Mouse (Mus musculus): Measurements from ENCODE around the gene Mcm10. TPM values are rescaled to one million over a fixed set of nuclear protein-coding genes. Genes with fewer than 3 reads are reported as not detected.

The Mcm10 gene
- polyA plus RNA-seq, 1 experiment from 2014 or later, result 2.1 TPM

DNA sequence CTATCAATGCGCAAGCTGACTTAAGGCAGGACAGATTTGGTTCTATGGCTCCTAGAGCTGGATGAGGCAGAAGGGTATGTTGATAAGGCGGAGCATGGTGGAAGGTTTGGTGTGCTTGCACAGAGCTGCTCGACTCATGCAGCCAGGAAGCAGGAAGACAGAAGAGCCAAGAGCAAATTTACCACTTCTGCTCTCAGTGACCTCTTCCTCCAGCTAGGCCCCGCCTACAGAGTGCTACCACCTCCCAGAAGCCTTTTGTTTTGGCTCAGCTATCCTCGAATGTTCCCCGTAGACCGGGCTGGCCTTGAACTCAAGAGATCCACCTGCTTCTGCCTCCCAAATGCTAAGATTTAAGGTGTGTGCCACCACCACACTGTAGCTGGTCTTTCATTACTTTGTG is 2.0 kb upstream of the Mcm10 start:
- H3K27ac ChIP-seq (ENCODE audit: low read length), result no peak overlapping the region
- no peak overlapping the region for H3K4me3 ChIP-seq (ENCODE audit: low read depth, low read length)
- H3K9ac ChIP-seq (replicated peaks; ENCODE audit: low read depth), result no peak overlapping the region
- no peak overlapping the region for H3K4me2 ChIP-seq (replicated peaks; ENCODE audit: low read depth, low read length)
- H3K36me3 ChIP-seq (ENCODE audit: insufficient read depth, low read length), result no peaks in the 10 kb centered on the region
- ATAC-seq (no peak), DNase-seq (ENCODE audit: low spot score) (no peak)
- WGBS, result 66% methylated on average over 7 of the region's 7 CpGs
- H3K4me1 ChIP-seq (ENCODE audit: insufficient read depth, low read depth, low read length), result 0 out of 2 replicates have a peak, but pooled peaks cover 4% of the 10 kb centered on the region
- TF ChIP-seq CTCF (IDR thresholded peaks at IDR 0.05), result no peak
- TF ChIP-seq EP300 (IDR thresholded peaks at IDR 0.05), result no peak
- H3K27me3 ChIP-seq (replicated peaks; ENCODE audit: insufficient read depth, low read length), result no peaks in the 10 kb centered on the region
- no peaks in the 10 kb centered on the region for H3K9me3 ChIP-seq (ENCODE audit: low read length)

DNA sequence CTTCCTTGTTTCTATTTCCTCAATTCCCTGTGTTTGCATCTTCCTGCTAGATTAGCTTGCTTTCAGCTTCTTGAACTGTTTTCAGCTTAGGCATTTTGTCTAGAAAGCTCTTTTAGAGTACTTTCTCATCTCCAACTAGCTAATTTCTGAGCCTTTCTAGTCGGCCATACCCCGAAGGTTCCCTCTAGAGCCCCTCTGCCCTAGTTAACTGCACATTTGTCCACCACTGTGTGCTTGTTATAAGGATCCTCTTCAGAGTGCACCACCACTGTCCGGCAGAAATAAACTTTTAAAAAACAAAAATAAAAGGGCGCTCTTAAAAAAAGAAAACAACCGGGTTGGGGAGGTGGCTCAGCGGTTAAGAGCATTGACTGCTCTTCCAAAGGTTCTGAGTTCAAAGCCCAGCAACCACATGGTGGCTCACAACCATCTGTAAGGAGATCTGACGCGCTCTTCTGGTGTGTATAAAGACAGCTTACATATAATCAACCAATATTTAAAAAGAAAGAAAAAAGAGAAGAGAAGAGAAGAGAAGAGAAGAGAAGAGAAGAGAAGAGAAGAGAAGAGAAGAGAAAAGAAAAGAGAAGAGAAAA is 597 bp downstream of the Mcm10 start:
- Histone ChIP-seq H3K4me1 (ENCODE audit: insufficient read depth, low read depth, low read length) (0 out of 2 replicates have a peak, but pooled peaks cover 4% of the 10 kb centered on the region), H3K27me3 (replicated peaks; ENCODE audit: insufficient read depth, low read length) (no peaks in the 10 kb centered on the region), H3K27ac (ENCODE audit: low read length) (no peak overlapping the region), H3K9ac (replicated peaks; ENCODE audit: low read depth) (no peak overlapping the region), H3K4me3 (ENCODE audit: low read depth, low read length) (peak overlapping the region; percentile 55), H3K4me2 (replicated peaks; ENCODE audit: low read depth, low read length) (peak overlapping the region; percentile 60), H3K9me3 (ENCODE audit: low read length) (no peaks in the 10 kb centered on the region), H3K36me3 (ENCODE audit: insufficient read depth, low read length) (no peaks in the 10 kb centered on the region)
- WGBS, result 6% methylated on average over 8 of the region's 8 CpGs
- no peak for DNase-seq (ENCODE audit: low spot score)
- no peak; the same call in 1 of the 2 replicates for ATAC-seq
- no peak for TF ChIP-seq CTCF (IDR thresholded peaks at IDR 0.05)

DNA sequence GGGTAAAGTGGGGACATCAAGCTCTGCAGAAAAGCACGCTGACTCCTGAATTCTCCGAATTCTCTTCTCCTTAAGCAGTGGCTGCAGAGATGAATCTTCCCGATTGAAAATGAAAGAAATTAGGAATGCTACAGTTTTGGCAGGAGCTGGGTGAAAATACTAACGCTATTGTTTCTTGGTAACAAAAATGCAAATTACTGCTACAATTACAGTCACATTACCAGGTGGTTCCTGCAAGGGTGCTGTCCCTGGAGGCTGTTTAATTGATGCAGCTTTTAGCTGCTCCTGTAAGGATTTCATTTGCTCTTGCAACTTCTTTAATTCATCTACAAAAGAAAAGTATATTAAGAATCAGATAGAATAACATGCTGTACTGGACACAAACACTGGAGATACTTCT is 5.5 kb downstream of the Mcm10 start:
- Histone ChIP-seq H3K4me2 (replicated peaks; ENCODE audit: low read depth, low read length) (no peak overlapping the region), H3K4me3 (ENCODE audit: low read depth, low read length) (no peak overlapping the region), H3K9me3 (ENCODE audit: low read length) (no peaks in the 10 kb centered on the region), H3K36me3 (ENCODE audit: insufficient read depth, low read length) (no peaks in the 10 kb centered on the region), H3K27me3 (replicated peaks; ENCODE audit: insufficient read depth, low read length) (no peaks in the 10 kb centered on the region), H3K9ac (replicated peaks; ENCODE audit: low read depth) (no peak overlapping the region), H3K4me1 (ENCODE audit: insufficient read depth, low read depth, low read length) (0 out of 2 replicates have a peak, but pooled peaks cover 3% of the 10 kb centered on the region), H3K27ac (ENCODE audit: low read length) (no peak overlapping the region)
- 93% methylated on average over 4 of the region's 4 CpGs for WGBS
- TF ChIP-seq EP300 (IDR thresholded peaks at IDR 0.05) (no peak), CTCF (IDR thresholded peaks at IDR 0.05) (no peak)
- ATAC-seq, result no peak
- no peak for DNase-seq (ENCODE audit: low spot score)

- 88% methylated on average over 6 of the region's 6 CpGs for WGBS
- no peaks in the 10 kb centered on the region for H3K27me3 ChIP-seq (replicated peaks; ENCODE audit: insufficient read depth, low read length)
- H3K9ac ChIP-seq (replicated peaks; ENCODE audit: low read depth), result no peak overlapping the region
- no peak overlapping the region for H3K4me3 ChIP-seq (ENCODE audit: low read depth, low read length)
- H3K27ac ChIP-seq (ENCODE audit: low read length), result no peak overlapping the region
- no peaks in the 10 kb centered on the region for H3K4me1 ChIP-seq (ENCODE audit: insufficient read depth, low read depth, low read length)
- H3K4me2 ChIP-seq (replicated peaks; ENCODE audit: low read depth, low read length), result no peak overlapping the region
- ATAC-seq, result no peak
- no peaks in the 10 kb centered on the region for H3K9me3 ChIP-seq (ENCODE audit: low read length)
- H3K36me3 ChIP-seq (ENCODE audit: insufficient read depth, low read length), result 0 out of 2 replicates have a peak, but pooled peaks cover 7% of the 10 kb centered on the region
- no peak for TF ChIP-seq EP300 (IDR thresholded peaks at IDR 0.05)
- no peak for TF ChIP-seq CTCF (IDR thresholded peaks at IDR 0.05)
- DNase-seq (ENCODE audit: low spot score), result no peak
These were observed 11.3 kb downstream of the Mcm10 start for GRCm38 (mm10) chr2:5001266-5001665.

DNA sequence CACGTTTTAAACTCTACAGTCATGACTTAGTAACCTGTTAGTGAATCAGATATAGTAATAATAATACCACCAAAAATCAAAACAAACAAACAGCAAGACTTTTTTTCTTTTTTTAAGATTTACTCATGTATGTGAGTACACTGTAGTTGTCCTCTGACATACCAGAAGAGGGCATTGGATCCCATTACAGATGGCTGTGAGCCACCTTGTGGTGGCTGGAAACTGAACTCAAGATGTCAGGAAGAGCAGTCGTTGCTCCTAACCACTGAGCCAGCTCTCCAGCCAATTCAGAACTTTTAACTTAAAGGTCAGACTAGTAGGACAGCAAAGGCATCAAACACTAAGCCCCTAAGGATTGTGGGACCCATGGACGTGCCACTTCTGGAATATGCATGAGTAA is 13.7 kb downstream of the Mcm10 start:
- 0 out of 2 replicates have a peak, but pooled peaks cover 7% of the 10 kb centered on the region for H3K36me3 ChIP-seq (ENCODE audit: insufficient read depth, low read length)
- H3K4me3 ChIP-seq (ENCODE audit: low read depth, low read length), result no peak overlapping the region
- H3K4me1 ChIP-seq (ENCODE audit: insufficient read depth, low read depth, low read length), result no peaks in the 10 kb centered on the region
- WGBS, result 71% methylated on average over 3 of the region's 3 CpGs
- no peaks in the 10 kb centered on the region for H3K9me3 ChIP-seq (ENCODE audit: low read length)
- no peak overlapping the region for H3K4me2 ChIP-seq (replicated peaks; ENCODE audit: low read depth, low read length)
- DNase-seq (ENCODE audit: low spot score) (no peak), ATAC-seq (no peak)
- H3K27me3 ChIP-seq (replicated peaks; ENCODE audit: insufficient read depth, low read length), result no peaks in the 10 kb centered on the region
- H3K27ac ChIP-seq (ENCODE audit: low read length), result no peak overlapping the region
- H3K9ac ChIP-seq (replicated peaks; ENCODE audit: low read depth), result no peak overlapping the region
- peak; percentile 62 for TF ChIP-seq CTCF (IDR thresholded peaks at IDR 0.05)
- TF ChIP-seq EP300 (IDR thresholded peaks at IDR 0.05), result no peak

DNA sequence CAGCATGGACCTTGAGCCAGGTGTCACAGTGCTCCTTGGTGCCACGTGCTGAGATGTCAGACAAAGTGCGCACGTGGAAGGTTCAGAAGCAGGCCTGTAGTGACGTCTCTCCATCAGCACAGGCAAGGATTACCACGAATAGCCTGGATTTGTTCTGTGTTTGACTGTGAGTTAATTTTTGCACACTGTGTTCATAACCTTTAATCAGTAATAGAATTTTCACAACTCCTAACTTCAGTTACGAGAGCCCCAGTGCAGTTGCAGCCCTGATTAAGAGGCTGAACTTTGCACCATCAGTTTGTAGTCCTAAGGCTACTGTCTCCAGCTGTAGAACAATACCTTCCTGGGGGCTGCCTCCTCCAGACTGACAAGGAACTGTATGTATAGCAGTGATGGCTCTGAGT is 16.2 kb downstream of the Mcm10 start:
- Histone ChIP-seq H3K27me3 (replicated peaks; ENCODE audit: insufficient read depth, low read length) (no peaks in the 10 kb centered on the region), H3K4me1 (ENCODE audit: insufficient read depth, low read depth, low read length) (no peaks in the 10 kb centered on the region), H3K9me3 (ENCODE audit: low read length) (no peaks in the 10 kb centered on the region), H3K4me3 (ENCODE audit: low read depth, low read length) (no peak overlapping the region), H3K4me2 (replicated peaks; ENCODE audit: low read depth, low read length) (no peak overlapping the region), H3K9ac (replicated peaks; ENCODE audit: low read depth) (no peak overlapping the region), H3K36me3 (ENCODE audit: insufficient read depth, low read length) (0 out of 2 replicates have a peak, but pooled peaks cover 7% of the 10 kb centered on the region), H3K27ac (ENCODE audit: low read length) (no peak overlapping the region)
- ATAC-seq (no peak), DNase-seq (ENCODE audit: low spot score) (no peak)
- whole genome bisulfite sequencing, result 89% methylated on average over 6 of the region's 6 CpGs
- TF ChIP-seq CTCF (IDR thresholded peaks at IDR 0.05) (no peak), EP300 (IDR thresholded peaks at IDR 0.05) (no peak)

Data from lung, postnatal 0 days (tissue).